Mouse (Mus musculus) heart, adult 9 months (tissue): ENCODE results near the gene Rsl1.
"Not testable (repeated sequence)": the region's sequence is repeated elsewhere in the genome, so short reads cannot be mapped to it uniquely, and the experiment has no call there.

ENCODE experiments used
- DNase-seq, 2 experiments: peaks; one replicate each; pipeline ENCODE4 v3.0.0; 2022; ENCODE audit warnings: low spot score in 2 of 2

Gene Rsl1

GRCm38 (mm10) chr13:67172991-67173722, at the start of gene Rsl1:
TSS of gene Rsl1 (plus strand) at chr13:67173182.
- peak; percentile 85 to 87 for DNase-seq

GRCm38 (mm10) chr13:67124460-67124859, 48.5 kb upstream of the Rsl1 start:
- DNase-seq: no peak

- DNase-seq: not testable (repeated sequence)
Observed at GRCm38 (mm10) chr13:67127507-67127906, 45.5 kb upstream of the Rsl1 start.

GRCm38 (mm10) chr13:67128038-67128721, 44.8 kb upstream of the Rsl1 start:
- DNase-seq: peak; percentile 70 to 85

GRCm38 (mm10) chr13:67166122-67166521, 6.9 kb upstream of the Rsl1 start:
- not testable (repeated sequence) for DNase-seq

- no peak for DNase-seq
Observed at GRCm38 (mm10) chr13:67173723-67174055, 707 bp downstream of the Rsl1 start.

GRCm38 (mm10) chr13:67194340-67194894, 21.4 kb downstream of the Rsl1 start, which contains the start of gene Zfp455:
TSS of gene Zfp455 (plus strand) at chr13:67194506.
- DNase-seq: peak; percentile 76

GRCm38 (mm10) chr13:67201656-67202055, 28.7 kb downstream of the Rsl1 start:
- DNase-seq: no peak

GRCm38 (mm10) chr13:67214015-67214607, 41.1 kb downstream of the Rsl1 start:
- DNase-seq: no peak
